Mouse (Mus musculus): ENCODE measurements around the gene Zfp60. TPM values are rescaled to one million over a fixed set of nuclear protein-coding genes. Genes with fewer than 3 reads are reported as not detected.
"Not testable (repeated sequence)": the region's sequence is repeated elsewhere in the genome, so short reads cannot be mapped to it uniquely, and the experiment has no call there.

Zfp60 gene
- polyA plus RNA-seq, 1 experiment from 2014 or later, result 25.0 TPM

DNA sequence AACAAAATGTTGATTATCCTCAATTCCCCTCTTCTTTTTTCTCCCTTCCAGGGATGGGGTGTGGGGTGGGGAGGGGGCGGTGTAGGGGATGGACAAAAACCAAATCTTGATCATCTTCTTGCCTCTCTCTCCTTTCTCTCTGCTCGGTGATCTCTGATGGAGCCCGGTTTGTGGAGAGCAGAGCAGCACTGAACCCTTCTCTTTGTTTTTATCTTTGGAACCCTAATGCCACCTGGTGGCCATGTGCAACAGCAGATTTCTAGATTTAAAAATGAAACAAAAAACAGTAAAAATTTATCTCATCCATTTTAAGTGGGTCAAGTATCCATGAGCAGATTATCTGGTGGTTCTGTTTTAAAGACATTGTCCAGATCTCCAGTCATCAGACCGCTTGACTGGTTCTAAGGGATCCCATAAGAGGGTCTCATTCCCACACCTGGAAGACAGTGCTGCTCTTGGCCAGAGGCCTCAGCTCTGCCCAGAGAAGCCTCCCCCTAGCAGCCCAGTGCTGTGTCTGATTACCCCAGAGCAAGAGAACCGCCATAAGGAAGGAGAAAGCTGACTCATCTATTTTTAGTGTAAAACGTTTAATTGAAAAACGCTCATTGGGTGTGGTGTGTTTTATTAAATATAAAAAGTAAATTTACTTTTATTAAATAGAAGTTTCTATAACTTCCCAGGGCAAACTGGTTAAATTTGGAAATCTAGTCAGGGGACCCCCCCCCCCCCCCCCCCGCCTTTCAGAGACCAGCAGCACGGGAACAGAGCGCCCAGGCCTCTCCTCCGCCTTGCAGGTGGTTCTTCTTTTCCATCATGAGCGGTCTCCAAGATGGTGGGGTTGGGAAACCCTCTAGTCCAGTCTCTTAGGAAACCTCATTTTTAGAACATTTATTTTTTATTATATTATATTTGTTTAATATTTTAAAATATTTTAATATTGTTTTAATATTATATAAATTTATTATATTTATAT lies 5.3 kb upstream of the Zfp60 start:
- 42% methylated on average over 12 of the region's 12 CpGs for WGBS
- no peaks in the 10 kb centered on the region for H3K4me1 ChIP-seq (replicated peaks)
- peak; percentile 73 for ATAC-seq

DNA sequence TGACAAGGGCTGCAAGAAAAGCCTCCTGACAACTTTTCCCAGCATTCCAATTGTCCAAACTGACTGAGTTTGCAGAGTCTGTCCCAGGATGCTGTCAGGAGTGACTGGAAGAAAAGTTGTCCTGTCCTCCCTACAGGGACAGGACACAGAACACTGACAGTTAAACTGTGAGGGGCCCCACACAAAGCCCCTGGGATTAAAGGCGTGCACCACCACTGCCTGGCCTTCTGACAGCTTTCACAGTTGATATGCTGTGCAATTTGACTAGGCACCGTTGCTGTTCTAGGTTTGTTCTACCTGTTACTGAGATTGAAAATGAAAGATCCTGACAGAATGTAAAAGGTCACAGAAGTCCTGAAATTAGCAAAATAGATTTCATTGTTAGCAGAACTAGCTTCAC lies 3.7 kb upstream of the Zfp60 start:
- Histone ChIP-seq H3K9ac (no peak overlapping the region), H3K27ac (no peak overlapping the region), H3K9me3 (no peaks in the 10 kb centered on the region), H3K36me3 (no peaks in the 10 kb centered on the region), H3K27me3 (replicated peaks) (no peaks in the 10 kb centered on the region), H3K4me3 (replicated peaks) (no peak overlapping the region), H3K4me2 (replicated peaks) (no peak overlapping the region), H3K4me1 (replicated peaks) (0 out of 2 replicates have a peak, but pooled peaks cover 3% of the 10 kb centered on the region)
- WGBS, result 58% methylated on average over 2 of the region's 2 CpGs
- no peak for ATAC-seq

More for the DNA sequence above, 5.3 kb upstream of the Zfp60 start:
- H3K4me3 ChIP-seq (replicated peaks), result no peak overlapping the region
- H3K27me3 ChIP-seq (replicated peaks), result no peaks in the 10 kb centered on the region
- H3K4me2 ChIP-seq (replicated peaks), result no peak overlapping the region
- no peaks in the 10 kb centered on the region for H3K36me3 ChIP-seq
- no peak overlapping the region for H3K27ac ChIP-seq
- no peak overlapping the region for H3K9ac ChIP-seq
- no peaks in the 10 kb centered on the region for H3K9me3 ChIP-seq

- WGBS, result 8% methylated on average over 12 of the region's 12 CpGs
- peak; percentile 28; the same call in 1 of the 2 replicates for ATAC-seq
Measured at GRCm38 (mm10) chr7:27731946-27732345, 757 bp downstream of the Zfp60 start.

GRCm38 (mm10) chr7:27732508-27732907 lies 1.3 kb downstream of the Zfp60 start:
- Histone ChIP-seq H3K27ac (no peak overlapping the region), H3K9me3 (no peaks in the 10 kb centered on the region), H3K4me3 (replicated peaks) (peak overlapping the region; percentile 70), H3K27me3 (replicated peaks) (no peaks in the 10 kb centered on the region), H3K9ac (peak overlapping the region; percentile 80; the same call in 1 of the 2 replicates), H3K36me3 (no peaks in the 10 kb centered on the region), H3K4me1 (replicated peaks) (0 out of 2 replicates have a peak, but pooled peaks cover 7% of the 10 kb centered on the region), H3K4me2 (replicated peaks) (peak overlapping the region; percentile 60)
- no peak for ATAC-seq
- WGBS, result 80% methylated on average over 6 of the region's 6 CpGs

More at GRCm38 (mm10) chr7:27731946-27732345, 757 bp downstream of the Zfp60 start:
- Histone ChIP-seq H3K4me2 (replicated peaks) (peak overlapping the region; percentile 60), H3K9me3 (no peaks in the 10 kb centered on the region), H3K4me3 (replicated peaks) (peak overlapping the region; percentile 70), H3K27ac (peak overlapping the region; percentile 93), H3K4me1 (replicated peaks) (0 out of 2 replicates have a peak, but pooled peaks cover 7% of the 10 kb centered on the region), H3K27me3 (replicated peaks) (no peaks in the 10 kb centered on the region), H3K9ac (peak overlapping the region; percentile 80), H3K36me3 (no peaks in the 10 kb centered on the region)

DNA sequence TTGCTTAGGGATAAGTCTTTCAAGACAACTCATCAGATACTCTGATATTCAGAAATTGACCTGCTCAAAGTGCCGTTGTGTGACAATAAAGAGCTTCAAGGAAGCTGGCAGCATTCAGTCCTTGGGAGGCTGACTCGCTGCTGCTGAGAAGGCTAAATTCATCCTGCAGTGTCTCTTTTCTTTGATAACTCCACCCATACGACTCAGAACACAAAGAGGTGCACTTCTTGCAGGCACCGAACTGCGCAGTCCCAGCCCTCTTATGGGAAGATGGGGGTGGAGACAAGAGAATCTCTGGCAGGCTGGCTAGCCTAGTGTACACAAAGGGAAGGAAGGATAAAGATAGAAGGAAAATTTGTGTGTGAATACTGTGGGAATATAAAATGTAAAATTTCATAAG lies 4.3 kb downstream of the Zfp60 start:
- Histone ChIP-seq H3K27ac (no peak overlapping the region), H3K9me3 (no peaks in the 10 kb centered on the region), H3K27me3 (replicated peaks) (no peaks in the 10 kb centered on the region), H3K4me2 (replicated peaks) (no peak overlapping the region), H3K9ac (no peak overlapping the region), H3K4me1 (replicated peaks) (0 out of 2 replicates have a peak, but pooled peaks cover 7% of the 10 kb centered on the region), H3K4me3 (replicated peaks) (no peak overlapping the region), H3K36me3 (peaks cover 10% of the 10 kb centered on the region)
- no peak for ATAC-seq
- 80% methylated on average over 5 of the region's 5 CpGs for WGBS

DNA sequence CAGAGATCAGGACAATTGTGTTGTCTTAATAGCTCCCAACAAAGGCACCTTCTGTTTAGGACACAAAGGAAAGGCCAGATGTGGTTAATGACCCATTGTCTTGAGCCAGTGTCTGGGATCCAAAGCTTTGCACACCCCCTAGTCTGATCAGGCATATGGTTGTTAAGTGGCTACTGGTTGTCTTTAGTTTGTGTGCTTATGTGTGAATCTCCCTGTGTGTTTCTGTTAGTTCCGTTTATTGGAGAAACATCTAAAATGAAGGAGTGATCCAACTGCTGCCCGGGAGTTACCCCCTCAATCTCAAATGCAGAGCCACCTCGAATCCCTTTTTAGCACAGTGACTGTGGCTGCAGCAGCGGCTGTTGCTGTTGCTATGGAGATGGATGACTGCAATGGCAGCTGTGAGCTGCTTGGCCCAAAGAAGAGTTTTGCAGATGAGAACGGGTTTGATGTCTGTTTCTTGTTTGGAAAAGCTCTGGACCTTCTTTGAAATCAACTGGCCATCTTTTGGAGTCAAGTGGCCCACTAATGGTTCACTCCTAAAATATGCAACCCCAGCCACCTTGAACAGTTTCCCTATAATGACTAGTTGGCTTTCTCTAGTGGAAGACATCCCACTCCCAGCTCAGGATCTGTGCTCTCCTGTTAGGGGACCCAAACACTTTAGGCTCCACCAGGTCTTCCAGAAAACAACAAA lies 25.3 kb downstream of the Zfp60 start:
- H3K9me3 ChIP-seq, result no peaks in the 10 kb centered on the region
- 42% methylated on average over 5 of the region's 5 CpGs for WGBS
- H3K4me3 ChIP-seq (replicated peaks), result no peak overlapping the region
- H3K9ac ChIP-seq, result no peak overlapping the region
- no peak overlapping the region for H3K4me2 ChIP-seq (replicated peaks)
- no peaks in the 10 kb centered on the region for H3K36me3 ChIP-seq
- ATAC-seq, result no peak
- H3K27ac ChIP-seq, result no peak overlapping the region
- H3K27me3 ChIP-seq (replicated peaks), result no peaks in the 10 kb centered on the region
- H3K4me1 ChIP-seq (replicated peaks), result no peaks in the 10 kb centered on the region

- no peaks in the 10 kb centered on the region for H3K9me3 ChIP-seq
- 77% methylated on average over 3 of the region's 3 CpGs for WGBS
- H3K27ac ChIP-seq, result no peak overlapping the region
Measured at GRCm38 (mm10) chr7:27757048-27757375, 25.8 kb downstream of the Zfp60 start.

GRCm38 (mm10) chr7:27765176-27765886 lies 34.1 kb downstream of the Zfp60 start:
- H3K9me3 ChIP-seq, result no peaks in the 10 kb centered on the region
- no peak overlapping the region for H3K27ac ChIP-seq
- peak overlapping the region; percentile 50 for H3K4me2 ChIP-seq (replicated peaks)
- H3K36me3 ChIP-seq, result no peaks in the 10 kb centered on the region
- peak; percentile 63 for ATAC-seq
- no peak overlapping the region for H3K9ac ChIP-seq
- no peaks in the 10 kb centered on the region for H3K4me1 ChIP-seq (replicated peaks)
- WGBS, result 9% methylated on average over 17 of the region's 17 CpGs
- peak overlapping the region; percentile 24 for H3K4me3 ChIP-seq (replicated peaks)
- no peaks in the 10 kb centered on the region for H3K27me3 ChIP-seq (replicated peaks)

More at GRCm38 (mm10) chr7:27757048-27757375, 25.8 kb downstream of the Zfp60 start:
- Histone ChIP-seq H3K4me3 (replicated peaks) (no peak overlapping the region), H3K9ac (no peak overlapping the region), H3K27me3 (replicated peaks) (no peaks in the 10 kb centered on the region), H3K4me1 (replicated peaks) (no peaks in the 10 kb centered on the region), H3K36me3 (no peaks in the 10 kb centered on the region), H3K4me2 (replicated peaks) (no peak overlapping the region)
- no peak for ATAC-seq

DNA sequence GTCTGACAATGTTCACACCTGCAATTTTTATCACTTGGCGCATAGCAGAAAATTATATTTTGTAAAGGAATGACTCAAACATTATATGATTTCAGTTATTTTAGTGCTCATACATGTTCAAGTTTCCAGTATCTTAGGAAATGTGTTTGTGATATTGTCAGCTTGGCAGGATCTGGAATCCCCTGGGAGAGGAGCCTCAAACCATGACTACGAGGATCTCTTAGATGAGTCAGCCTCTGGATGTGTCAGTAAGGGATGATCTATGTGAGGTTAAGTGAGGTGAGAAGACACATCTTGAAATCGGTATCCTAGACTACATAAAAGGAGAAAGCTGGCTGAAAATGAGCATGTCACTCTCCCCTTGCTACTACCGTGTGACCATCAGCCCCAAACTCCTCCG lies 58.1 kb downstream of the Zfp60 start:
- Histone ChIP-seq H3K4me3 (replicated peaks) (no peak overlapping the region), H3K9ac (no peak overlapping the region), H3K27ac (no peak overlapping the region), H3K27me3 (replicated peaks) (no peaks in the 10 kb centered on the region), H3K4me1 (replicated peaks) (no peaks in the 10 kb centered on the region), H3K4me2 (replicated peaks) (no peak overlapping the region), H3K9me3 (no peaks in the 10 kb centered on the region), H3K36me3 (no peaks in the 10 kb centered on the region)
- WGBS, result 88% methylated on average over 5 of the region's 5 CpGs
- ATAC-seq, result no peak

- WGBS, result 37% methylated on average over 3 of the region's 3 CpGs
- not testable (repeated sequence) for H3K4me2 ChIP-seq (replicated peaks); ATAC-seq; H3K9ac ChIP-seq; H3K4me1 ChIP-seq (replicated peaks); H3K27ac ChIP-seq; H3K36me3 ChIP-seq; H3K9me3 ChIP-seq; H3K27me3 ChIP-seq (replicated peaks); H3K4me3 ChIP-seq (replicated peaks)
Measured at GRCm38 (mm10) chr7:27793865-27794264, 62.7 kb downstream of the Zfp60 start.

- Histone ChIP-seq H3K4me1 (replicated peaks) (no peaks in the 10 kb centered on the region), H3K9ac (no peak overlapping the region), H3K4me3 (replicated peaks) (no peak overlapping the region), H3K36me3 (no peaks in the 10 kb centered on the region), H3K9me3 (no peaks in the 10 kb centered on the region), H3K27ac (no peak overlapping the region), H3K4me2 (replicated peaks) (no peak overlapping the region), H3K27me3 (replicated peaks) (no peaks in the 10 kb centered on the region)
- ATAC-seq, result no peak
Measured at GRCm38 (mm10) chr7:27794566-27794965, 63.4 kb downstream of the Zfp60 start.

All from intestine, embryonic 15.5 days (tissue).